Mouse (Mus musculus) spleen, adult 12 weeks (tissue): ENCODE data around the gene Upf1.

Source experiments
- DNase-seq: peaks from one replicate; pipeline ENCODE4 v3.0.0; 2022; ENCODE audit warnings: low spot score

The Upf1 gene

GRCm38 (mm10) chr8:70359411-70359810, 6.3 kb upstream of the Upf1 start:
- DNase-seq = no peak

GRCm38 (mm10) chr8:70356111-70356510, 3.0 kb upstream of the Upf1 start:
- no peak for DNase-seq

GRCm38 (mm10) chr8:70354004-70354403, 926 bp upstream of the Upf1 start:
- no peak for DNase-seq

GRCm38 (mm10) chr8:70352657-70353151, 374 bp downstream of the Upf1 start:
- DNase-seq = peak; percentile 60

GRCm38 (mm10) chr8:70352000-70352384, 1.1 kb downstream of the Upf1 start:
- no peak for DNase-seq

GRCm38 (mm10) chr8:70351035-70351999, 1.8 kb downstream of the Upf1 start:
- no peak for DNase-seq

- DNase-seq = no peak
Observed at GRCm38 (mm10) chr8:70347860-70348420, 5.1 kb downstream of the Upf1 start.

- no peak for DNase-seq
Observed at GRCm38 (mm10) chr8:70347443-70347842, 5.6 kb downstream of the Upf1 start.

- no peak for DNase-seq
Observed at GRCm38 (mm10) chr8:70344279-70344678, 8.8 kb downstream of the Upf1 start.

GRCm38 (mm10) chr8:70343696-70344095, 9.4 kb downstream of the Upf1 start:
- DNase-seq = no peak

- DNase-seq = no peak
Observed at GRCm38 (mm10) chr8:70343076-70343475, 10.0 kb downstream of the Upf1 start.

- DNase-seq = no peak
Observed at GRCm38 (mm10) chr8:70342007-70342406, 11.1 kb downstream of the Upf1 start.

GRCm38 (mm10) chr8:70340659-70341058, 12.4 kb downstream of the Upf1 start:
- DNase-seq = no peak

- DNase-seq = no peak
Observed at GRCm38 (mm10) chr8:70338931-70339330, 14.1 kb downstream of the Upf1 start.

GRCm38 (mm10) chr8:70332878-70333202, 20.2 kb downstream of the Upf1 start:
- DNase-seq = no peak

- no peak for DNase-seq
Observed at GRCm38 (mm10) chr8:70332070-70332877, 20.8 kb downstream of the Upf1 start.

GRCm38 (mm10) chr8:70331526-70331925, 21.6 kb downstream of the Upf1 start:
- no peak for DNase-seq

- no peak for DNase-seq
Observed at GRCm38 (mm10) chr8:70330741-70331364, 22.2 kb downstream of the Upf1 start.

GRCm38 (mm10) chr8:70329835-70330740, 23.0 kb downstream of the Upf1 start:
- no peak for DNase-seq

GRCm38 (mm10) chr8:70329124-70329834, 23.8 kb downstream of the Upf1 start, which contains the start of gene Gdf1:
Gene Gdf1, plus strand, starts transcription at chr8:70329817.
- no peak for DNase-seq
